In genomic region chr6:146474166-146474565, GRCm38 (mm10) we compare ENCODE assay signal across 23 mouse cellular contexts. TPM values are rescaled to one million over a fixed set of nuclear protein-coding genes. Genes with fewer than 3 reads are reported as not detected.
DNase-seq lines count a peak whose midpoint lies in the region; ATAC-seq and TF ChIP-seq lines count a peak whose summit lies in the region.
"Had no signal": no experiment of that assay in that cellular context is flagged by ENCODE, and none has a peak within 500 bp of the region (broad histone marks: within the 10 kb centered on the region; RNA-seq: fewer than 3 reads in every experiment).

No protein-coding gene starts in this region.

- TF ChIP-seq CTCF in heart, adult 2 months (IDR thresholded peaks at IDR 0.05): no peak

- no peaks in the 10 kb centered on the region; the same call in 1 of the 2 replicates for H3K79me2 ChIP-seq in heart, adult 2 months (replicated peaks; ENCODE audit: control insufficient read depth, insufficient read depth, low read length)

- H3K9ac ChIP-seq in heart, adult 2 months (ENCODE audit: low read depth, low read length): no peak overlapping the region
- H3K9ac ChIP-seq in hindbrain, embryonic 14.5 days: no peak overlapping the region
- H3K9ac ChIP-seq in kidney, embryonic 15.5 days: no peak overlapping the region
- H3K9ac ChIP-seq: embryonic facial prominence, embryonic 12.5 days; forebrain, embryonic 13.5 days; forebrain, embryonic 15.5 days; forebrain, postnatal 0 days had no signal

- no peak for TF ChIP-seq POLR2A in heart, adult 2 months (IDR thresholded peaks at IDR 0.05; ENCODE audit: insufficient read depth, low read depth, low read length)

- no peaks in the 10 kb centered on the region for H3K27me3 ChIP-seq in heart, adult 2 months (ENCODE audit: control insufficient read depth, insufficient read depth, low read length)
- H3K27me3 ChIP-seq in hindbrain, embryonic 14.5 days (ENCODE audit: control insufficient read depth, insufficient read depth, low read length): no peaks in the 10 kb centered on the region
- H3K27me3 ChIP-seq in kidney, embryonic 15.5 days: no peaks in the 10 kb centered on the region
- H3K27me3 ChIP-seq: embryonic facial prominence, embryonic 12.5 days; forebrain, embryonic 13.5 days; forebrain, embryonic 15.5 days; Patski had no signal

- WGBS in heart, adult 2 months: 78% methylated on average over 4 of the region's 4 CpGs
- whole genome bisulfite sequencing in hindbrain, embryonic 14.5 days: 82% methylated on average over 4 of the region's 4 CpGs
- 83% methylated on average over 4 of the region's 4 CpGs for WGBS in kidney, embryonic 15.5 days

- peaks cover 13% of the 10 kb centered on the region for H3K4me1 ChIP-seq in heart, adult 2 months (ENCODE audit: control insufficient read depth, insufficient read depth, low read length)
- peaks cover 34% of the 10 kb centered on the region for H3K4me1 ChIP-seq in brown adipose tissue, adult 24 weeks (ENCODE audit: control insufficient read depth, insufficient read depth, insufficient read length, low read length)
- no peaks in the 10 kb centered on the region for H3K4me1 ChIP-seq in hindbrain, embryonic 14.5 days (replicated peaks; ENCODE audit: control insufficient read depth, insufficient read depth, low read length)
- 0 out of 2 replicates have a peak, but pooled peaks cover 2% of the 10 kb centered on the region for H3K4me1 ChIP-seq in kidney, embryonic 15.5 days
- H3K4me1 ChIP-seq: embryonic facial prominence, embryonic 12.5 days; forebrain, embryonic 13.5 days; forebrain, embryonic 15.5 days had no signal

- peaks cover 5% of the 10 kb centered on the region for H3K36me3 ChIP-seq in heart, adult 2 months (ENCODE audit: control insufficient read depth, insufficient read depth, low read length)
- no peaks in the 10 kb centered on the region for H3K36me3 ChIP-seq in hindbrain, embryonic 14.5 days (replicated peaks; ENCODE audit: control insufficient read depth, insufficient read depth)
- no peaks in the 10 kb centered on the region for H3K36me3 ChIP-seq in kidney, embryonic 15.5 days
- H3K36me3 ChIP-seq: embryonic facial prominence, embryonic 10.5 days; embryonic facial prominence, embryonic 12.5 days; forebrain, embryonic 15.5 days had no signal

- ATAC-seq in hindbrain, embryonic 14.5 days (ENCODE audit: low FRiP score): no peak
- no peak for ATAC-seq in kidney, embryonic 15.5 days (replicated peaks; ENCODE audit: low FRiP score)
- ATAC-seq: activated CD4-positive, CD25-positive, alpha-beta regulatory T cell, adult 4 months; forebrain, embryonic 13.5 days; forebrain, embryonic 15.5 days; forebrain, postnatal 0 days; Patski had no signal

- TF ChIP-seq EP300 in heart, adult 2 months (IDR thresholded peaks at IDR 0.05; ENCODE audit: insufficient read depth, low read depth, low read length): no peak

- H3K4me3 ChIP-seq in heart, adult 2 months: no peak overlapping the region
- H3K4me3 ChIP-seq in brown adipose tissue, adult 24 weeks (ENCODE audit: insufficient read depth, low read depth, low read length): no peak overlapping the region
- H3K4me3 ChIP-seq in hindbrain, embryonic 14.5 days (replicated peaks; ENCODE audit: low read length): no peak overlapping the region
- H3K4me3 ChIP-seq in kidney, embryonic 15.5 days (replicated peaks): no peak overlapping the region
- H3K4me3 ChIP-seq: embryonic facial prominence, embryonic 10.5 days; embryonic facial prominence, embryonic 12.5 days; forebrain, embryonic 13.5 days; forebrain, embryonic 15.5 days had no signal

- no peaks in the 10 kb centered on the region for H3K9me3 ChIP-seq in hindbrain, embryonic 14.5 days (ENCODE audit: control insufficient read depth, low read length)
- H3K9me3 ChIP-seq in kidney, embryonic 15.5 days (replicated peaks): no peaks in the 10 kb centered on the region
- H3K9me3 ChIP-seq: embryonic facial prominence, embryonic 10.5 days; embryonic facial prominence, embryonic 12.5 days; forebrain, embryonic 13.5 days; forebrain, embryonic 15.5 days had no signal

- intact Hi-C loops in heart, adult 2 months (cut with DNase I): no loop called here
- intact Hi-C loops in heart, postnatal 25 days (cut with DNase I): no loop called here

- no peak overlapping the region for H3K4me2 ChIP-seq in hindbrain, embryonic 14.5 days (replicated peaks)
- H3K4me2 ChIP-seq in kidney, embryonic 15.5 days: no peak overlapping the region
- H3K4me2 ChIP-seq: embryonic facial prominence, embryonic 12.5 days; forebrain, embryonic 13.5 days; forebrain, embryonic 15.5 days had no signal

- H3K27ac ChIP-seq in heart, adult 2 months: peak overlapping the region; percentile 64; the same call in 1 of the 2 replicates
- peak overlapping the region; percentile 75 for H3K27ac ChIP-seq in brown adipose tissue, adult 24 weeks (replicated peaks; ENCODE audit: low read depth, low read length)
- no peak overlapping the region for H3K27ac ChIP-seq in hindbrain, embryonic 14.5 days
- no peak overlapping the region for H3K27ac ChIP-seq in kidney, embryonic 15.5 days
- H3K27ac ChIP-seq: embryonic facial prominence, embryonic 10.5 days; embryonic facial prominence, embryonic 12.5 days; forebrain, embryonic 13.5 days; forebrain, embryonic 15.5 days had no signal

- no peak for DNase-seq in heart, adult 2 months
- no peak for DNase-seq in heart, postnatal 25 days (ENCODE audit: low spot score)
- peak; percentile 2 for DNase-seq in Muller cell, postnatal 12 days (ENCODE audit: inconsistent ontology term)
- peak; percentile 66 for DNase-seq in retina, embryonic 14.5 days (ENCODE audit: low spot score)
- no peak for DNase-seq in adrenal gland, postnatal 4 days (ENCODE audit: low spot score in 2 of 2)
- no peak for DNase-seq in hindbrain, embryonic 14.5 days (ENCODE audit: low spot score)
- DNase-seq: adrenal gland, adult 8-10 months; adrenal gland, postnatal 14 days; adrenal gland, postnatal 36 days; cerebellum, adult 11-12 months; cerebellum, adult 2 months; cerebellum, adult 9-10 months; cerebellum, postnatal 10 days; cerebellum, postnatal 25 days; forebrain, postnatal 0 days had no signal

RNA-seq across cellular contexts. Expression of gene Itpr2, which starts 27.9 kb away (rescaled TPM):
- total RNA-seq in heart, adult 2 months (2021): 10 to 100 TPM; 20.1 to 23.7 TPM
- polyA plus RNA-seq in heart, adult 2 months (2012; rRNA removed): 6.6 and 8.1 TPM in 2 replicates
- total RNA-seq in heart, postnatal 25 days (2021): 10 to 100 TPM; 23.6 to 24.9 TPM
- 33.6 and 35.0 TPM in 2 replicates for polyA plus RNA-seq in brown adipose tissue, adult 24 weeks (2012; ENCODE audit: insufficient read depth, insufficient read length, missing spikeins)
- 10 to 100 TPM; 41.4 to 41.7 TPM for total RNA-seq in adrenal gland, postnatal 4 days (2021)
- polyA plus RNA-seq in hindbrain, embryonic 14.5 days (2014; fragmentation: Nextera tagmentation; extraction: Ambion mirVana): 6.2 and 6.8 TPM in 2 replicates
- polyA plus RNA-seq in kidney, embryonic 15.5 days (2015; fragmentation: Nextera tagmentation; extraction: Ambion mirVana): 11.6 and 15.0 TPM in 2 replicates

Comparison
In these comparisons a context has a peak if more than half of its experiments do, and no peak if none do; other contexts are left out.
1. DNase-seq: peak in Muller cell, postnatal 12 days (single experiment) and retina, embryonic 14.5 days (single experiment); none in heart, adult 2 months (0 of 2), heart, postnatal 25 days (single experiment), adrenal gland, postnatal 4 days (0 of 2) and hindbrain, embryonic 14.5 days (single experiment).
2. H3K27ac ChIP-seq: peak in heart, adult 2 months (single experiment) and brown adipose tissue, adult 24 weeks (single experiment); none in hindbrain, embryonic 14.5 days (single experiment) and kidney, embryonic 15.5 days (single experiment).